In genomic region chr7:35686756-35687155, GRCm38 (mm10) we compare ENCODE assay signal across 8 mouse cellular contexts. TPM values are rescaled to one million over a fixed set of nuclear protein-coding genes. Genes with fewer than 3 reads are reported as not detected.
A peak's percentile ranks its signal among the peaks of the same experiment; 100 is the strongest.
DNase-seq lines count a peak whose midpoint lies in the region; ATAC-seq and TF ChIP-seq lines count a peak whose summit lies in the region.

No protein-coding gene starts in this region.

- intact Hi-C loops in gastrocnemius, postnatal 14 days (cut with DNase I; ENCODE audit: low total_unique reads) = no loop called here

- H3K27ac ChIP-seq in intestine, embryonic 14.5 days (ENCODE audit: low read depth) = no peak overlapping the region
- H3K27ac ChIP-seq in limb, embryonic 13.5 days = peak overlapping the region; percentile 58; the same call in 1 of the 2 replicates
- no peak overlapping the region for H3K27ac ChIP-seq in midbrain, embryonic 15.5 days
- H3K27ac ChIP-seq in stomach, postnatal 0 days (replicated peaks) = no peak overlapping the region

- H3K4me2 ChIP-seq in intestine, embryonic 14.5 days (ENCODE audit: low read length) = peak overlapping the region; percentile 37
- peak overlapping the region; percentile 45 for H3K4me2 ChIP-seq in limb, embryonic 13.5 days (replicated peaks)
- H3K4me2 ChIP-seq in midbrain, embryonic 15.5 days = peak overlapping the region; percentile 14; the same call in 1 of the 2 replicates
- peak overlapping the region; percentile 42 for H3K4me2 ChIP-seq in stomach, postnatal 0 days (replicated peaks; ENCODE audit: low read depth)

- no peak for TF ChIP-seq EP300 in stomach, postnatal 0 days (optimal IDR thresholded peaks at IDR 0.05)

- 22% methylated on average over 13 of the region's 13 CpGs for WGBS in intestine, embryonic 14.5 days
- 23% methylated on average over 13 of the region's 13 CpGs for WGBS in limb, embryonic 13.5 days
- WGBS in midbrain, embryonic 15.5 days = 32% methylated on average over 13 of the region's 13 CpGs
- 20% methylated on average over 13 of the region's 13 CpGs for WGBS in stomach, postnatal 0 days

- peak; percentile 20 to 51 for DNase-seq in layer of hippocampus, adult 18-20 months (ENCODE audit: low spot score in 2 of 2)
- DNase-seq in layer of hippocampus, adult 9-11 months = no peak
- peak; percentile 79 to 80 for DNase-seq in cerebellum, postnatal 14 days
- peak; percentile 62 for DNase-seq in gastrocnemius, postnatal 14 days
- DNase-seq in intestine, embryonic 14.5 days (ENCODE audit: low spot score) = peak; percentile 74
- DNase-seq in stomach, postnatal 0 days (ENCODE audit: low spot score) = peak; percentile 53

- no peak overlapping the region for H3K9ac ChIP-seq in intestine, embryonic 14.5 days (ENCODE audit: low read length)
- no peak overlapping the region for H3K9ac ChIP-seq in limb, embryonic 13.5 days
- no peak overlapping the region for H3K9ac ChIP-seq in midbrain, embryonic 15.5 days
- H3K9ac ChIP-seq in stomach, postnatal 0 days (ENCODE audit: low read length) = no peak overlapping the region

- H3K9me3 ChIP-seq in intestine, embryonic 14.5 days (ENCODE audit: control insufficient read depth, low read length) = no peaks in the 10 kb centered on the region
- H3K9me3 ChIP-seq in limb, embryonic 13.5 days = peaks cover 3% of the 10 kb centered on the region; the same call in 1 of the 2 replicates
- no peaks in the 10 kb centered on the region for H3K9me3 ChIP-seq in midbrain, embryonic 15.5 days
- H3K9me3 ChIP-seq in stomach, postnatal 0 days (ENCODE audit: control insufficient read depth, low read length) = no peaks in the 10 kb centered on the region

- H3K36me3 ChIP-seq in intestine, embryonic 14.5 days (ENCODE audit: control insufficient read depth, insufficient read depth, low read length) = peaks cover 17% of the 10 kb centered on the region
- peaks cover 24% of the 10 kb centered on the region for H3K36me3 ChIP-seq in limb, embryonic 13.5 days
- peaks cover 6% of the 10 kb centered on the region; the same call in 1 of the 2 replicates for H3K36me3 ChIP-seq in midbrain, embryonic 15.5 days (replicated peaks)
- peaks cover 2% of the 10 kb centered on the region; the same call in 1 of the 2 replicates for H3K36me3 ChIP-seq in stomach, postnatal 0 days (ENCODE audit: control insufficient read depth, insufficient read depth, low read length)

- no peak overlapping the region for H3K4me3 ChIP-seq in intestine, embryonic 14.5 days (ENCODE audit: low read depth, low read length)
- H3K4me3 ChIP-seq in limb, embryonic 13.5 days = no peak overlapping the region
- H3K4me3 ChIP-seq in midbrain, embryonic 15.5 days = no peak overlapping the region
- peak overlapping the region; percentile 10; the same call in 1 of the 2 replicates for H3K4me3 ChIP-seq in stomach, postnatal 0 days (ENCODE audit: low read depth, low read length)

- H3K27me3 ChIP-seq in intestine, embryonic 14.5 days (replicated peaks; ENCODE audit: control insufficient read depth, insufficient read depth, low read length) = no peaks in the 10 kb centered on the region
- H3K27me3 ChIP-seq in limb, embryonic 13.5 days = no peaks in the 10 kb centered on the region
- no peaks in the 10 kb centered on the region for H3K27me3 ChIP-seq in midbrain, embryonic 15.5 days (replicated peaks)
- H3K27me3 ChIP-seq in stomach, postnatal 0 days (ENCODE audit: control insufficient read depth, insufficient read depth, low read length) = no peaks in the 10 kb centered on the region

- peak; percentile 34; the same call in 1 of the 2 replicates for ATAC-seq in intestine, embryonic 14.5 days (replicated peaks; ENCODE audit: low FRiP score, low TSS enrichment, low read depth)
- peak; percentile 13; the same call in 1 of the 2 replicates for ATAC-seq in limb, embryonic 13.5 days (ENCODE audit: low FRiP score, low read depth)
- ATAC-seq in midbrain, embryonic 15.5 days (replicated peaks) = no peak
- ATAC-seq in stomach, postnatal 0 days (ENCODE audit: low FRiP score, low TSS enrichment) = no peak

- H3K4me1 ChIP-seq in intestine, embryonic 14.5 days (replicated peaks; ENCODE audit: control insufficient read depth, insufficient read depth, low read length) = peaks cover 4% of the 10 kb centered on the region; the same call in 1 of the 2 replicates
- H3K4me1 ChIP-seq in limb, embryonic 13.5 days = peaks cover 43% of the 10 kb centered on the region
- peaks cover 13% of the 10 kb centered on the region for H3K4me1 ChIP-seq in midbrain, embryonic 15.5 days
- no peaks in the 10 kb centered on the region for H3K4me1 ChIP-seq in stomach, postnatal 0 days (replicated peaks; ENCODE audit: control insufficient read depth, insufficient read depth)

- peak; percentile 94 for TF ChIP-seq CTCF in stomach, postnatal 0 days (IDR thresholded peaks at IDR 0.05; ENCODE audit: low read depth)

RNA-seq across cellular contexts. Expression of gene Pdcd5, which starts 39.4 kb away (rescaled TPM):
- 10 to 100 TPM; 77.9 to 80.8 TPM for total RNA-seq in layer of hippocampus, adult 18-20 months (2021)
- total RNA-seq in gastrocnemius, postnatal 14 days (2021) = 100 to 1,000 TPM; 109 to 122 TPM
- 260 and 278 TPM in 2 replicates for polyA plus RNA-seq in intestine, embryonic 14.5 days (2014; fragmentation: Nextera tagmentation; extraction: Ambion mirVana)
- polyA plus RNA-seq in limb, embryonic 13.5 days (2015; fragmentation: Nextera tagmentation; extraction: Ambion mirVana) = 293 and 337 TPM in 2 replicates
- 235 and 241 TPM in 2 replicates for polyA plus RNA-seq in midbrain, embryonic 15.5 days (2015; fragmentation: Nextera tagmentation; extraction: Ambion mirVana)
- 190 and 196 TPM in 2 replicates for polyA plus RNA-seq in stomach, postnatal 0 days (2015; fragmentation: Nextera tagmentation; extraction: Ambion mirVana)

Comparison
In these comparisons a context has a peak if more than half of its experiments do, and no peak if none do; other contexts are left out.
1. ATAC-seq: peak in intestine, embryonic 14.5 days (single experiment) and limb, embryonic 13.5 days (single experiment); none in midbrain, embryonic 15.5 days (single experiment) and stomach, postnatal 0 days (single experiment).
2. Peak in every context shown above with its lines, with median percentiles within 50 percentile points of each other: H3K4me2 ChIP-seq.